In genomic region chr4:87850051-87850450, GRCm38 (mm10) we compare ENCODE assay signal across 24 mouse cellular contexts.
DNase-seq lines count a peak whose midpoint lies in the region; ATAC-seq and TF ChIP-seq lines count a peak whose summit lies in the region.
"Had no signal": no experiment of that assay in that cellular context is flagged by ENCODE, and none has a peak within 500 bp of the region (broad histone marks: within the 10 kb centered on the region; RNA-seq: fewer than 3 reads in every experiment).

No protein-coding gene starts in this region.

- no peak overlapping the region for H3K4me2 ChIP-seq in neural tube, embryonic 15.5 days
- H3K4me2 ChIP-seq in forebrain, embryonic 15.5 days (replicated peaks), result no peak overlapping the region
- H3K4me2 ChIP-seq: embryonic facial prominence, embryonic 12.5 days; embryonic facial prominence, embryonic 15.5 days; forebrain, embryonic 12.5 days; heart, embryonic 11.5 days; hindbrain, embryonic 12.5 days; hindbrain, embryonic 15.5 days had no signal

- H3K27ac ChIP-seq in neural tube, embryonic 15.5 days (replicated peaks), result no peak overlapping the region
- H3K27ac ChIP-seq in embryonic fibroblast, embryonic 13.5 days (ENCODE audit: insufficient read depth, low read length), result peak overlapping the region; percentile 75
- H3K27ac ChIP-seq in forebrain, embryonic 15.5 days (replicated peaks), result no peak overlapping the region
- H3K27ac ChIP-seq: embryonic facial prominence, embryonic 12.5 days; embryonic facial prominence, embryonic 15.5 days; forebrain, embryonic 12.5 days; gastrocnemius, adult 2 months; hindbrain, embryonic 12.5 days; hindbrain, embryonic 15.5 days had no signal

- no peak for TF ChIP-seq POLR2A in embryonic fibroblast, embryonic 13.5 days (IDR thresholded peaks at IDR 0.05; ENCODE audit: low read depth, low read length)

- DNase-seq in neural tube, embryonic 10.5 days (ENCODE audit: extremely low spot score, low spot score), result peak; percentile 6
- DNase-seq in 3134 (ENCODE audit: extremely low read depth, insufficient read length, low spot score) (peak; percentile 67), NIH3T3 (ENCODE audit: low read depth) (peak; percentile 55)
- DNase-seq in cerebellum, adult 11 months, result no peak
- DNase-seq: adrenal gland, adult 8-10 months; adrenal gland, postnatal 25 days; cerebellum, adult 18-20 months; cerebellum, adult 9-10 months; cerebellum, postnatal 14 days; gastrocnemius, adult 2 months; gastrocnemius, postnatal 14 days; heart, adult 11 months had no signal

- H3K4me3 ChIP-seq in neural tube, embryonic 15.5 days (replicated peaks), result no peak overlapping the region
- H3K4me3 ChIP-seq in embryonic fibroblast, embryonic 13.5 days (ENCODE audit: insufficient read depth, low read length), result no peak overlapping the region
- H3K4me3 ChIP-seq in forebrain, embryonic 15.5 days, result no peak overlapping the region
- H3K4me3 ChIP-seq: embryonic facial prominence, embryonic 12.5 days; embryonic facial prominence, embryonic 15.5 days; erythroblast, embryonic 14.5 days; forebrain, embryonic 12.5 days; gastrocnemius, adult 2 months; hindbrain, embryonic 12.5 days; hindbrain, embryonic 15.5 days had no signal

- ATAC-seq in neural tube, embryonic 15.5 days (ENCODE audit: low FRiP score), result no peak
- no peak for ATAC-seq in forebrain, embryonic 15.5 days (replicated peaks)
- ATAC-seq: CD4-positive, CD25-positive, alpha-beta regulatory T cell, adult 4 months; forebrain, embryonic 16.5 days had no signal

- H3K9me3 ChIP-seq in neural tube, embryonic 15.5 days (replicated peaks), result no peaks in the 10 kb centered on the region
- no peaks in the 10 kb centered on the region for H3K9me3 ChIP-seq in forebrain, embryonic 15.5 days
- H3K9me3 ChIP-seq: embryonic facial prominence, embryonic 12.5 days; embryonic facial prominence, embryonic 15.5 days; forebrain, embryonic 12.5 days; hindbrain, embryonic 12.5 days; hindbrain, embryonic 15.5 days had no signal

- TF ChIP-seq CTCF in embryonic fibroblast, embryonic 13.5 days (IDR thresholded peaks at IDR 0.05; ENCODE audit: borderline replicate concordance, insufficient read depth, low read length), result no peak

- H3K27me3 ChIP-seq in neural tube, embryonic 15.5 days (replicated peaks), result no peaks in the 10 kb centered on the region
- H3K27me3 ChIP-seq in forebrain, embryonic 15.5 days, result no peaks in the 10 kb centered on the region
- H3K27me3 ChIP-seq: embryonic facial prominence, embryonic 12.5 days; embryonic facial prominence, embryonic 15.5 days; forebrain, embryonic 12.5 days; hindbrain, embryonic 12.5 days; hindbrain, embryonic 15.5 days had no signal

- 90% methylated on average over 5 of the region's 5 CpGs for WGBS in neural tube, embryonic 15.5 days
- 86% methylated on average over 5 of the region's 5 CpGs for WGBS in forebrain, embryonic 15.5 days

- peaks cover 6% of the 10 kb centered on the region for H3K4me1 ChIP-seq in neural tube, embryonic 15.5 days
- H3K4me1 ChIP-seq in embryonic fibroblast, embryonic 13.5 days (ENCODE audit: control insufficient read depth, insufficient read depth, low read length), result peaks cover 7% of the 10 kb centered on the region; the same call in 1 of the 2 replicates
- 0 out of 2 replicates have a peak, but pooled peaks cover 4% of the 10 kb centered on the region for H3K4me1 ChIP-seq in forebrain, embryonic 15.5 days
- H3K4me1 ChIP-seq: embryonic facial prominence, embryonic 15.5 days had no signal

- no peaks in the 10 kb centered on the region for H3K36me3 ChIP-seq in neural tube, embryonic 15.5 days
- no peaks in the 10 kb centered on the region for H3K36me3 ChIP-seq in forebrain, embryonic 15.5 days
- H3K36me3 ChIP-seq: embryonic facial prominence, embryonic 12.5 days; embryonic facial prominence, embryonic 15.5 days; forebrain, embryonic 12.5 days; hindbrain, embryonic 12.5 days; hindbrain, embryonic 15.5 days had no signal

- H3K9ac ChIP-seq in neural tube, embryonic 15.5 days (replicated peaks), result no peak overlapping the region
- no peak overlapping the region for H3K9ac ChIP-seq in forebrain, embryonic 15.5 days (replicated peaks)
- H3K9ac ChIP-seq: embryonic facial prominence, embryonic 12.5 days; embryonic facial prominence, embryonic 15.5 days; forebrain, embryonic 12.5 days; hindbrain, embryonic 12.5 days; hindbrain, embryonic 15.5 days had no signal
